Mouse (Mus musculus) MEL (cell line): ENCODE results near the gene Bscl2. TPM values are rescaled to one million over a fixed set of nuclear protein-coding genes. Genes with fewer than 3 reads are reported as not detected.

Source experiments
- DNase-seq: peaks from one replicate; pipeline ENCODE4 v3.0.0; 2011; ENCODE audit warnings: low read depth, low spot score
- H3K27ac ChIP-seq: 2 replicates; pipeline ENCODE4 v1.5.1; 2012; ENCODE audit warnings: low read depth, mild to moderate bottlenecking, control low read depth, low read length, moderate library complexity; ENCODE audit not compliant: control insufficient read depth
- H3K27me3 ChIP-seq, 2 experiments: fragments of 150-350 bp in 1 of 2; sonication (generic) in 1 of 2; 2 replicates each; pipeline ENCODE4 v1.6.1; 2012; ENCODE audit warnings: low read length in 2 of 2, mild to moderate bottlenecking in 2 of 2, improper control_type of control experiment in 1 of 2, moderate library complexity in 1 of 2; ENCODE audit not compliant: insufficient read depth in 2 of 2, control insufficient read depth in 1 of 2
- H3K36me3 ChIP-seq, 2 experiments: 2 replicates each; pipeline ENCODE4 v1.6.1; 2012 to 2014; ENCODE audit warnings: low read length in 2 of 2, improper control_type of control experiment in 1 of 2, inconsistent platforms in 1 of 2, mild to moderate bottlenecking in 1 of 2; ENCODE audit not compliant: insufficient read depth in 2 of 2, control insufficient read depth in 1 of 2
- H3K4me1 ChIP-seq, 2 experiments: fragments of 150-350 bp in 1 of 2; sonication (generic) in 1 of 2; 2 replicates each; pipeline ENCODE4 v1.6.1; 2012; ENCODE audit warnings: low read length in 2 of 2, improper control_type of control experiment in 1 of 2, mild to moderate bottlenecking in 1 of 2; ENCODE audit not compliant: insufficient read depth in 2 of 2, control insufficient read depth in 1 of 2
- H3K4me3 ChIP-seq, 2 experiments: fragments of 150-350 bp in 1 of 2; sonication (generic) in 1 of 2; 2 replicates each; pipeline ENCODE4 v1.5.1; 2012; ENCODE audit warnings: low read depth in 2 of 2, low read length in 2 of 2, mild to moderate bottlenecking in 2 of 2, moderate library complexity in 2 of 2, control low read depth in 1 of 2, improper control_type of control experiment in 1 of 2; ENCODE audit not compliant: control insufficient read depth in 1 of 2, insufficient read depth in 1 of 2
- H3K79me2 ChIP-seq: 2 replicates; pipeline ENCODE4 v1.6.1; 2012; ENCODE audit warnings: mild to moderate bottlenecking, low read length, moderate library complexity; ENCODE audit not compliant: control insufficient read depth, poor library complexity, insufficient read depth
- H3K9ac ChIP-seq: 2 replicates; pipeline ENCODE4 v1.6.1; 2012; ENCODE audit warnings: low read depth, mild to moderate bottlenecking, control low read depth, low read length, moderate library complexity; ENCODE audit not compliant: control insufficient read depth, poor library complexity, severe bottlenecking
- H3K9me3 ChIP-seq: fragments of 150-350 bp; sonication (generic); replicated peaks from 2 replicates; pipeline ENCODE4 v1.6.1; 2012; ENCODE audit warnings: mild to moderate bottlenecking, low read length, improper control_type of control experiment, moderate library complexity; ENCODE audit not compliant: insufficient read depth
- BHLHE40 ChIP-seq: IDR thresholded peaks from 2 replicates; pipeline ENCODE4 v1.6.1; 2012; ENCODE audit warnings: low read depth, mild to moderate bottlenecking, inconsistent platforms, low read length, improper control_type of control experiment, borderline replicate concordance
- CHD1 ChIP-seq: IDR thresholded peaks from 2 replicates; pipeline ENCODE4 v1.6.1; 2012; ENCODE audit warnings: low read depth, mild to moderate bottlenecking, inconsistent platforms, low read length, improper control_type of control experiment
- CHD2 ChIP-seq: IDR thresholded peaks from 2 replicates; pipeline ENCODE4 v1.6.1; 2011; ENCODE audit warnings: low read length, improper control_type of control experiment
- CTCF ChIP-seq, 3 experiments: IDR thresholded peaks in 2 of 3; conservative IDR thresholded peaks in 1 of 3; 2 replicates each; pipeline ENCODE4 v1.5.1; 2011 to 2012; ENCODE audit warnings: low read length in 3 of 3, low read depth in 2 of 3, mild to moderate bottlenecking in 2 of 3, improper control_type of control experiment in 1 of 3, inconsistent platforms in 1 of 3, mixed read lengths in 1 of 3, moderate library complexity in 1 of 3; ENCODE audit not compliant: control insufficient read depth in 1 of 3, insufficient read depth in 1 of 3, poor library complexity in 1 of 3, severe bottlenecking in 1 of 3
- ETS1 ChIP-seq: IDR thresholded peaks from 2 replicates; pipeline ENCODE4 v1.6.1; 2012; ENCODE audit warnings: low read depth, mild to moderate bottlenecking, inconsistent platforms, low read length, improper control_type of control experiment, moderate library complexity
- GABPA ChIP-seq: IDR thresholded peaks from 2 replicates; pipeline ENCODE4 v1.6.1; 2012; ENCODE audit warnings: low read depth, mild to moderate bottlenecking, inconsistent platforms, low read length, improper control_type of control experiment, moderate library complexity
- GATA1 ChIP-seq: IDR thresholded peaks from 2 replicates; pipeline ENCODE4 v1.6.1; 2011; ENCODE audit warnings: low read depth, low read length, improper control_type of control experiment
- HCFC1 ChIP-seq: IDR thresholded peaks from 2 replicates; pipeline ENCODE4 v1.6.1; 2012; ENCODE audit warnings: low read depth, mild to moderate bottlenecking, inconsistent platforms, low read length, improper control_type of control experiment, moderate library complexity
- JUND ChIP-seq: IDR thresholded peaks from 2 replicates; pipeline ENCODE4 v1.6.1; 2011; ENCODE audit warnings: low read depth, mild to moderate bottlenecking, improper control_type of control experiment, low read length
- KAT2A ChIP-seq: conservative IDR thresholded peaks from 2 replicates; pipeline ENCODE4 v1.6.1; 2012; ENCODE audit warnings: low read depth, low read length, improper control_type of control experiment, inconsistent platforms
- MAFK ChIP-seq: IDR thresholded peaks from 2 replicates; pipeline ENCODE4 v1.6.1; 2011; ENCODE audit warnings: low read depth, mild to moderate bottlenecking, low read length, improper control_type of control experiment, borderline replicate concordance
- MAX ChIP-seq: IDR thresholded peaks from 2 replicates; pipeline ENCODE4 v1.6.1; 2011; ENCODE audit warnings: low read length, improper control_type of control experiment
- MAZ ChIP-seq: IDR thresholded peaks from 2 replicates; pipeline ENCODE4 v1.6.1; 2012; ENCODE audit warnings: low read depth, mild to moderate bottlenecking, inconsistent platforms, low read length, improper control_type of control experiment
- MEF2A ChIP-seq: IDR thresholded peaks from 2 replicates; pipeline ENCODE4 v1.6.1; 2014; ENCODE audit warnings: low read depth, mild to moderate bottlenecking, inconsistent platforms, low read length, improper control_type of control experiment; ENCODE audit not compliant: poor library complexity, insufficient replicate concordance, severe bottlenecking; ENCODE audit errors: extremely low read depth
- MXI1 ChIP-seq: IDR thresholded peaks from 2 replicates; pipeline ENCODE4 v1.6.1; 2011; ENCODE audit warnings: mild to moderate bottlenecking, low read depth, low read length, improper control_type of control experiment
- MYB ChIP-seq: IDR thresholded peaks from 2 replicates; pipeline ENCODE4 v1.6.1; 2011; ENCODE audit warnings: mild to moderate bottlenecking, low read depth, low read length, improper control_type of control experiment
- MYC ChIP-seq: IDR thresholded peaks from 2 replicates; pipeline ENCODE4 v1.6.1; 2011; ENCODE audit warnings: low read depth, mild to moderate bottlenecking, low read length, improper control_type of control experiment, moderate library complexity
- POLR2AphosphoS5 ChIP-seq: IDR thresholded peaks from 2 replicates; pipeline ENCODE4 v1.6.1; 2012; ENCODE audit warnings: low read depth, borderline replicate concordance, mild to moderate bottlenecking, inconsistent platforms, low read length, moderate library complexity, mixed read lengths
- RCOR1 ChIP-seq: IDR thresholded peaks from 2 replicates; pipeline ENCODE4 v1.6.1; 2012; ENCODE audit warnings: low read depth, mild to moderate bottlenecking, inconsistent platforms, low read length, improper control_type of control experiment
- SMC3 ChIP-seq: IDR thresholded peaks from 2 replicates; pipeline ENCODE4 v1.6.1; 2011; ENCODE audit warnings: low read depth, low read length, improper control_type of control experiment
- TAL1 ChIP-seq: IDR thresholded peaks from 2 replicates; pipeline ENCODE4 v1.6.1; 2012; ENCODE audit warnings: mild to moderate bottlenecking, inconsistent platforms, low read length, moderate library complexity, mixed read lengths
- TBP ChIP-seq: IDR thresholded peaks from 2 replicates; pipeline ENCODE4 v1.8.0; 2011; ENCODE audit warnings: low read depth, low read length, improper control_type of control experiment
- TCF12 ChIP-seq: IDR thresholded peaks from 2 replicates; pipeline ENCODE4 v1.6.1; 2014; ENCODE audit warnings: low read depth, mild to moderate bottlenecking, inconsistent platforms, low read length, improper control_type of control experiment, moderate library complexity
- UBTF ChIP-seq: IDR thresholded peaks from 2 replicates; pipeline ENCODE4 v1.6.1; 2012; ENCODE audit warnings: low read depth, mild to moderate bottlenecking, inconsistent platforms, low read length, improper control_type of control experiment, moderate library complexity, borderline replicate concordance; ENCODE audit not compliant: insufficient read depth
- USF1 ChIP-seq: IDR thresholded peaks from 2 replicates; pipeline ENCODE4 v1.6.1; 2014; ENCODE audit warnings: low read depth, mild to moderate bottlenecking, inconsistent platforms, low read length, improper control_type of control experiment, moderate library complexity
- USF2 ChIP-seq, 2 experiments: IDR thresholded peaks; 2 replicates each; pipeline ENCODE4 v1.6.1; 2011 to 2012; ENCODE audit warnings: improper control_type of control experiment in 2 of 2, low read length in 2 of 2, borderline replicate concordance in 1 of 2, inconsistent platforms in 1 of 2, low read depth in 1 of 2, mild to moderate bottlenecking in 1 of 2; ENCODE audit not compliant: insufficient read depth in 1 of 2
- ZC3H11A ChIP-seq: IDR thresholded peaks from 2 replicates; pipeline ENCODE4 v1.6.1; 2012; ENCODE audit warnings: low read depth, mild to moderate bottlenecking, inconsistent platforms, low read length, improper control_type of control experiment
- ZKSCAN1 ChIP-seq: IDR thresholded peaks from 2 replicates; pipeline ENCODE4 v1.6.1; 2012; ENCODE audit warnings: low read depth, mild to moderate bottlenecking, inconsistent platforms, low read length, improper control_type of control experiment, moderate library complexity
- ZMIZ1 ChIP-seq: IDR thresholded peaks from 2 replicates; pipeline ENCODE4 v1.6.1; 2012; ENCODE audit warnings: low read depth, mild to moderate bottlenecking, inconsistent platforms, low read length, improper control_type of control experiment, moderate library complexity
- polyA plus RNA-seq, 2 experiments: library from polyadenylated mRNA; stranded (reverse) in 1 of 2; unstranded in 1 of 2; fragments of >175 nt in 1 of 2; fragments of >200 nt in 1 of 2; gene quantifications; 2 replicates each; pipeline versions ENCODE4 v1.2.1 to v1.2.4; 2012; ENCODE audit warnings: low replicate concordance in 2 of 2, low read depth in 1 of 2; ENCODE audit not compliant: insufficient read length in 2 of 2, insufficient read depth in 1 of 2, missing spikeins in 1 of 2
- total RNA-seq: library from RNA; depleted of rRNA; stranded (reverse); fragments of 300-350 nt; gene quantifications from 2 replicates; pipeline ENCODE4 v1.2.3, GENCODE M21; 2012

The Bscl2 gene
- total and polyA plus RNA-seq, 3 experiments: 26.0 to 51.3 TPM; not detected in 1

DNA sequence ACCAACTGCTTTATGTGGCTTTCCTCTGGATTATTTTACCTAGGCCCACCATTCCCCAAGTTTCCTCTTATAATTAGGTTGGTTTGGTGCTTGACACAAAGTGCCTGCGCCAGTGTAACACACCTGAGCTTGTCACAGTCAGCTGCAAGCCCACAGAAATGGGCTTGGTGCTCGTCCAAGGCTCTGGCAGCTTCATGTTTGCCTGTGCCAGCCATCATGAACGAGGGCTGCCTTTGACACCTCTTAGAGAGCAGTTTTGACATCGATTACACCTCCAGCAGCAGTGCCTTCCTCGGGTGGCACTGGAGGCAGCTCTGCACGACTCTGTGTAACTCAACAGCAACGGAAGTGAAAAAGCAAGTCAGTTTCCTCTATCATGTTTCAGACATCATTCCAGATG, 47.1 kb upstream of the Bscl2 start:
- no peak for DNase-seq
- Histone ChIP-seq H3K9ac (no peak overlapping the region), H3K4me3 (no peak overlapping the region), H3K9me3 (no peaks in the 10 kb centered on the region), H3K27me3 (no peaks in the 10 kb centered on the region), H3K4me1 (peaks cover 2 to 3% of the 10 kb centered on the region in 2 experiments; a peak in 1 of 4 replicates), H3K36me3 (peaks cover 4 to 6% of the 10 kb centered on the region in 2 experiments; a peak in 3 of 4 replicates), H3K27ac (no peak overlapping the region), H3K79me2 (0 out of 2 replicates have a peak, but pooled peaks cover 1% of the 10 kb centered on the region)
- TF ChIP-seq MYB: no peak
- no peak for TF ChIP-seq MXI1
- TF ChIP-seq CTCF (IDR thresholded peaks at IDR 0.05 in 2 of 3, conservative IDR thresholded peaks at IDR 0.05 in 1 of 3; ENCODE audit: control insufficient read depth in 1 of 3, insufficient read depth in 1 of 3, low read depth in 2 of 3, low read length in 3 of 3, poor library complexity in 1 of 3, severe bottlenecking in 1 of 3): no peak
- TF ChIP-seq, all 39 proteins: peak for 0

DNA sequence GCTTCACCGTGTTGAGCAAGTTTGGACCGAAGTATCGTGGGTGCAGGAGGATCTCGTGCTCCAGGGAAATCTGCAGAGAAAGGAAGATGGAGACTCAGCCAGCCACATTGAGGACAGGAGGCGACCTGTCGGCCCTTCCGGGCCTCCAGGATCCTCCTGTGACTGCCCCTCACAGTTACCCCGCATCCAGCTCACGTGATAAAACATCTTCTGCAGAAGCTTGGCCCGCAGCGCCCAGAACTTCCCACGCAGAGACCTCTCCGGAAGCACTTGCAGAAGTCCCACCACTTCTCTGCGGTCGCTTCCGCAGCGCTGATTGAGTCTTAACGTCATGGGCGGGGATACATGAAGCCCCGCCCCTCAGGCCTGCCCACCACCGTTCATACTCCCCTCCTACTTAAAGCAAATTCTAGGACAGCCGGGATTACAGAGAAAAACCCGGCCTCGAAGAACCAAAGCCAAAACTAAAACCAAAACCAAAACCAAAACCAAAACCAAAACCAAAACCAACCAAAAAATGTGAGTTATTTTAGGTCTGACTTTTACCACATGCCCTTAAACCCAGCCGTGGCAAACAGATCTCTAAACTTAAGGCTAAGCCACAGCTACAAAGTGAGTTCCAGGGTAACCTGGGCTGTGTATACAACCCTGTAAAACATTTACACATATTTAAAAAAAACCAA, 38.9 kb upstream of the Bscl2 start, which contains the start of gene Polr2g:
Gene Polr2g, minus strand, starts transcription at position 314 of the 683 bp plus-strand sequence.
- Histone ChIP-seq H3K9ac (peak within 1 kb of the TSS; percentile 88), H3K4me1 (peaks cover 4 to 19% of the 10 kb centered on the region in 2 experiments), H3K4me3 (peak within 1 kb of the TSS; percentile 90 to 95), H3K9me3 (no peaks in the 10 kb centered on the region), H3K36me3 (peaks cover 3 to 18% of the 10 kb centered on the region in 2 experiments), H3K27ac (peak within 1 kb of the TSS; percentile 89), H3K27me3 (no peaks in the 10 kb centered on the region), H3K79me2 (peaks cover 22% of the 10 kb centered on the region)
- DNase-seq: peak; percentile 97
- TF ChIP-seq ETS1 (0 out of 2 replicates have a peak, but pooled peaks have one; percentile 15), TBP (peak; percentile 96), UBTF (no peak), POLR2AphosphoS5 (no peak), MAZ (no peak), TCF12 (peak; percentile 75), CHD2 (0 out of 2 replicates have a peak, but pooled peaks have one; percentile 12), CTCF (IDR thresholded peaks at IDR 0.05 in 2 of 3, conservative IDR thresholded peaks at IDR 0.05 in 1 of 3; ENCODE audit: control insufficient read depth in 1 of 3, insufficient read depth in 1 of 3, low read depth in 2 of 3, low read length in 3 of 3, poor library complexity in 1 of 3, severe bottlenecking in 1 of 3) (no peak), ZC3H11A (no peak), JUND (no peak), RCOR1 (peak; percentile 68), GABPA (no peak), ZMIZ1 (peak; percentile 76; the same call in 1 of the 2 replicates), ZKSCAN1 (no peak), USF2 (IDR thresholded peaks at IDR 0.05; ENCODE audit: borderline replicate concordance in 1 of 2, insufficient read depth in 1 of 2, low read depth in 1 of 2, low read length in 2 of 2) (no peak), TAL1 (no peak), SMC3 (no peak), HCFC1 (peak; percentile 88), MEF2A (peak; percentile 27; the same call in 1 of the 2 replicates), MYC (peak; percentile 85; the same call in 1 of the 2 replicates), MAX (peak; percentile 80), MAFK (no peak), CHD1 (no peak), BHLHE40 (peak; percentile 87), KAT2A (no peak; the same call in 1 of the 2 replicates), USF1 (peak; percentile 81), GATA1 (no peak), MXI1 (peak; percentile 89)
